Mouse (Mus musculus): ENCODE results near the gene Axin1. TPM values are rescaled to one million over a fixed set of nuclear protein-coding genes. Genes with fewer than 3 reads are reported as not detected.
A peak's percentile ranks its signal among the peaks of the same experiment; 100 is the strongest.
"Not testable (repeated sequence)": the region's sequence is repeated elsewhere in the genome, so short reads cannot be mapped to it uniquely, and the experiment has no call there.

Axin1 gene
- total and polyA plus RNA-seq, 2 experiments from 2014 or later, result 11.2 to 51.3 TPM

DNA sequence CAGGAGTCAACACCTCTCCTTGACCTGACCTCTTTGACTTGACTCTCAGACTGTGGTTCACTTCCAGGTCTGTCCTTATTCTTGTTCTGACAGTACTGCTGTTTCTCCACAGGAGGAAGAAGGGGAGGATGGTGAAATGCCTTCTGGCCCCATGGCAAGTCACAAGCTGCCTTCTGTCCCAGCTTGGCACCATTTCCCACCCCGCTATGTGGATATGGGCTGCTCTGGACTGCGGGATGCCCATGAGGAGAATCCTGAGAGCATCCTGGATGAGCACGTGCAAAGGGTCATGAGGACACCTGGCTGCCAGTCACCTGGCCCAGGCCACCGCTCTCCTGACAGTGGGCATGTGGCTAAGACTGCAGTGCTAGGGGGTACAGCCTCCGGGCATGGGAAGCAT lies 49.1 kb downstream of the Axin1 start:
- Histone ChIP-seq H3K27me3 (ENCODE audit: insufficient read depth, low read length) (no peaks in the 10 kb centered on the region), H3K9ac (replicated peaks; ENCODE audit: low read length) (no peak overlapping the region), H3K4me1 (ENCODE audit: insufficient read depth, low read length) (no peaks in the 10 kb centered on the region), H3K27ac (no peak overlapping the region), H3K4me3 (ENCODE audit: low read length) (no peak overlapping the region), H3K9me3 (ENCODE audit: low read length) (no peaks in the 10 kb centered on the region), H3K4me2 (ENCODE audit: low read depth, low read length) (no peak overlapping the region), H3K36me3 (ENCODE audit: insufficient read depth, low read length) (peaks cover 62% of the 10 kb centered on the region)
- ATAC-seq (no peak), DNase-seq (ENCODE audit: low spot score) (no peak)
- TF ChIP-seq CTCF (IDR thresholded peaks at IDR 0.05; ENCODE audit: low read depth), result no peak
- 95% methylated on average over 5 of the region's 5 CpGs for WGBS

DNA sequence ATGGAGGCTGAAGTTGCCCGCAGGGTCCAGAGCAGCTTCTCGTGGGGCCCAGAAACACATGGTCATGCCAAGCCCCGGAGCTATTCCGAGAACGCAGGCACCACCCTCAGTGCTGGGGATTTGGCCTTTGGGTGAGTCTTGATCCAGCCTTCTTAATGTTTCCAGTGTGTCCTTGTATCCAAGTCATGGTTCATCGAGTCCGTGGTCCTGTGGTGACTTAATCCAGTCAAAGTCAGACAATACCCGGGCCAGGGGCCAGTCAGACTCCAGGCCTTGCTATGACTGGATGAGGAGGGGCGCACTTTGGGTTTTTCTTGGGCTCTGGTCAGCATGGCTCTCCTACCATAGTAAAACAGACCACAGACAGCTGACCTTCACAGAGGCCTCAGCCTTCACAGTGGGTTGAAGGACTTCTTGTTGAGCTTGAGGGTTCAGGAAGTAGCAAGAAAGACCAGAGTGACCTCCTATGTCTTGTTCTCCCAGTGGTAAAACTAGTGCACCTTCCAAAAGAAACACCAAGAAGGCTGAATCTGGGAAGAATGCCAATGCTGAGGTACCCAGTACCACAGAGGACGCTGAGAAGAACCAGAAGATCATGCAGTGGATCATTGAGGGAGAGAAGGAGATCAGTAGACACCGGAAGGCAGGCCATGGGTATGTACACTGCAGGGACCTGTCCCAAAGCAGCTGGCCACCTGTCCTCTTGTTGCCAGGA lies 49.8 kb downstream of the Axin1 start:
- no peak for DNase-seq (ENCODE audit: low spot score)
- TF ChIP-seq CTCF (IDR thresholded peaks at IDR 0.05; ENCODE audit: low read depth), result no peak
- Histone ChIP-seq H3K27ac (no peak overlapping the region), H3K4me3 (ENCODE audit: low read length) (no peak overlapping the region), H3K9ac (replicated peaks; ENCODE audit: low read length) (no peak overlapping the region), H3K9me3 (ENCODE audit: low read length) (no peaks in the 10 kb centered on the region), H3K4me1 (ENCODE audit: insufficient read depth, low read length) (no peaks in the 10 kb centered on the region), H3K36me3 (ENCODE audit: insufficient read depth, low read length) (peaks cover 61% of the 10 kb centered on the region), H3K27me3 (ENCODE audit: insufficient read depth, low read length) (no peaks in the 10 kb centered on the region), H3K4me2 (ENCODE audit: low read depth, low read length) (no peak overlapping the region)
- 91% methylated on average over 11 of the region's 11 CpGs for WGBS
- ATAC-seq, result no peak

GRCm38 (mm10) chr17:26191486-26191885 lies 53.0 kb downstream of the Axin1 start:
- H3K27ac ChIP-seq; H3K9ac ChIP-seq (replicated peaks; ENCODE audit: low read length); H3K4me2 ChIP-seq (ENCODE audit: low read depth, low read length); ATAC-seq; DNase-seq (ENCODE audit: low spot score); H3K4me1 ChIP-seq (ENCODE audit: insufficient read depth, low read length); H3K27me3 ChIP-seq (ENCODE audit: insufficient read depth, low read length); H3K9me3 ChIP-seq (ENCODE audit: low read length); H3K4me3 ChIP-seq (ENCODE audit: low read length): not testable (repeated sequence)
- 92% methylated on average over 7 of the region's 7 CpGs for WGBS
- peaks cover 56% of the 10 kb centered on the region for H3K36me3 ChIP-seq (ENCODE audit: insufficient read depth, low read length)

DNA sequence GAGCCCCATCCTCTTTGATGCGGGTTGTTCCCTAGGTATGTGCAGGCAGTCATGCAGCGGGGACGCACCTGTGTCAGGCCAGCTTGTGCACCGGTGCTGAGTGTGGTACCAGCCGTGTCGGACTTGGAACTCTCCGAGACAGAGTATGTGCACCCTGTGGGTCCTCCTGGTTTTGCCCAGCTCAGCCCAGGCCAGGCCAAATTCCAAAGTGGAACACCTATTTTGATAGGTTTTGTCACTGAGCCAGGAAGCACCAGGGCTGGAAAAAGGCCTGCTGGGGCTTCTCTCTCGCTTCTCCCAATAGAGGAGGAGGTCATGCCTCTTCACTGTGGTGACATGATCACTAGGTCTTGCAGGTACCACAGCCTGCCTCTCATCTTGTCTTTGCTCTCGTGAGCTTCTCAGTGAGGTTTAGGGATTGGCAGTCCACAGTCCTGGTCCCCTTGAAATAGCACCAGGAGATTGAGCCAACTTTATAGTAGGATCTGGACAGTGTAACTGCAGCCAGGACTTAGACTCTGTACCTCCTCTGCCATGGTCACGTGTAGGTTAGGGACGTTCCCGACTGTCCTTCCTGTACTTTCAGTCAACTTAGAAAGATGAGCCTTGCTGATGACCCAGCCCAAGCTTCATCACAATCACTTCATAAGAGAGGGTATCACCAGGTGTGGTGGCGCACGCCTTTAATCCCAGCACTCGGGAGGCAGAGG lies 54.1 kb downstream of the Axin1 start:
- DNase-seq (ENCODE audit: low spot score) (no peak), ATAC-seq (no peak)
- H3K9ac ChIP-seq (replicated peaks; ENCODE audit: low read length), result no peak overlapping the region
- no peaks in the 10 kb centered on the region for H3K9me3 ChIP-seq (ENCODE audit: low read length)
- H3K4me3 ChIP-seq (ENCODE audit: low read length), result no peak overlapping the region
- H3K27me3 ChIP-seq (ENCODE audit: insufficient read depth, low read length), result no peaks in the 10 kb centered on the region
- no peak overlapping the region for H3K4me2 ChIP-seq (ENCODE audit: low read depth, low read length)
- 97% methylated on average over 15 of the region's 15 CpGs for WGBS
- no peak overlapping the region for H3K27ac ChIP-seq
- peaks cover 60% of the 10 kb centered on the region for H3K36me3 ChIP-seq (ENCODE audit: insufficient read depth, low read length)
- no peaks in the 10 kb centered on the region for H3K4me1 ChIP-seq (ENCODE audit: insufficient read depth, low read length)
- no peak for TF ChIP-seq CTCF (IDR thresholded peaks at IDR 0.05; ENCODE audit: low read depth)

DNA sequence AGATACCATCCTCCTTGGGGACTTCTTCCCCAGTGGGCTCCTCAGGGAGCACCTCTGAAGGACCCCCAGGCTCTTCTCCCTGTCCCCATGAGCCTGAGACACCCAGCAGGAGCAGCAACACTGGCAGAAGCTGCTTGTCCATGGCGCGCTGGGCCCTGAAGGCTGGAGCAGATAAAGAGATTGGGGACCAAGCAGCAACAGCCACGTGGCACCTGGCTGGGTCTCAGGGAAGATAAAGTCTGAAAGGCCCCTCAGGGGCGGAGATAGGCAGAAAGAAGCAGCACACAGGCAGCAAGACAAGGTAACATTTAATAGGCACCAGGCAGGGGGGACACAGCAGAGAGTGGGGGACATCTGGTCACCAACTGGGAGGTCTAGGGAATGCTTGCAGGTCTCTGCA lies 60.4 kb downstream of the Axin1 start, which contains the start of gene Pdia2:
Pdia2 (minus strand) TSS at position 196 of the 400 bp plus-strand sequence.
- Histone ChIP-seq H3K27ac (no peak within 1 kb of the TSS), H3K36me3 (ENCODE audit: insufficient read depth, low read length) (peaks cover 18% of the 10 kb centered on the region; the same call in 1 of the 2 replicates), H3K4me2 (ENCODE audit: low read depth, low read length) (peak within 1 kb of the TSS; percentile 89; the same call in 1 of the 2 replicates), H3K27me3 (ENCODE audit: insufficient read depth, low read length) (peaks cover 3% of the 10 kb centered on the region; the same call in 1 of the 2 replicates), H3K4me3 (ENCODE audit: low read length) (no peak within 1 kb of the TSS), H3K9ac (replicated peaks; ENCODE audit: low read length) (no peak within 1 kb of the TSS), H3K4me1 (ENCODE audit: insufficient read depth, low read length) (peaks cover 3% of the 10 kb centered on the region; the same call in 1 of the 2 replicates), H3K9me3 (ENCODE audit: low read length) (no peaks in the 10 kb centered on the region)
- WGBS, result 80% methylated on average over 4 of the region's 4 CpGs
- no peak for DNase-seq (ENCODE audit: low spot score)
- ATAC-seq, result no peak
- no peak for TF ChIP-seq CTCF (IDR thresholded peaks at IDR 0.05; ENCODE audit: low read depth)

- Histone ChIP-seq H3K9me3 (ENCODE audit: low read length) (no peaks in the 10 kb centered on the region), H3K27me3 (ENCODE audit: insufficient read depth, low read length) (peaks cover 3% of the 10 kb centered on the region; the same call in 1 of the 2 replicates), H3K27ac (peak overlapping the region; percentile 32), H3K4me2 (ENCODE audit: low read depth, low read length) (peak overlapping the region; percentile 89), H3K4me3 (ENCODE audit: low read length) (peak overlapping the region; percentile 66), H3K9ac (replicated peaks; ENCODE audit: low read length) (peak overlapping the region; percentile 71), H3K4me1 (ENCODE audit: insufficient read depth, low read length) (peaks cover 3% of the 10 kb centered on the region; the same call in 1 of the 2 replicates), H3K36me3 (ENCODE audit: insufficient read depth, low read length) (0 out of 2 replicates have a peak, but pooled peaks cover 14% of the 10 kb centered on the region)
- WGBS, result under 1% methylated on average over 53 of the region's 92 CpGs
- DNase-seq (ENCODE audit: low spot score) (peak; percentile 61), ATAC-seq (peak; percentile 50)
- peak; percentile 19; the same call in 1 of the 2 replicates for TF ChIP-seq CTCF (IDR thresholded peaks at IDR 0.05; ENCODE audit: low read depth)
Observed at GRCm38 (mm10) chr17:26200831-26201705, 62.6 kb downstream of the Axin1 start.

Data from hindbrain, postnatal 0 days (tissue).